Mouse (Mus musculus) midbrain, embryonic 15.5 days (tissue): ENCODE measurements around the gene Mob2. TPM values are rescaled to one million over a fixed set of nuclear protein-coding genes. Genes with fewer than 3 reads are reported as not detected.

Experiments
- ATAC-seq: fragments of 200-750 bp; cut with Nextera tagmentation; replicated peaks from 2 replicates; pipeline ENCODE4 v1.8.0; 2017; ENCODE audit warnings: moderate TSS enrichment
- H3K27ac ChIP-seq: fragments of 300-500 bp; sonication (generic); 2 replicates; pipeline ENCODE4 v1.5.1; 2015; ENCODE audit warnings: mild to moderate bottlenecking, inconsistent platforms
- H3K27me3 ChIP-seq: fragments of 300-500 bp; sonication (generic); replicated peaks from 2 replicates; pipeline ENCODE4 v1.6.1; 2015; ENCODE audit warnings: inconsistent platforms
- H3K36me3 ChIP-seq: fragments of 300-500 bp; sonication (generic); replicated peaks from 2 replicates; pipeline ENCODE4 v1.6.1; 2015; ENCODE audit warnings: inconsistent platforms
- H3K4me1 ChIP-seq: fragments of 300-500 bp; sonication (generic); 2 replicates; pipeline ENCODE4 v1.6.1; 2015; ENCODE audit warnings: inconsistent platforms
- H3K4me2 ChIP-seq: fragments of 300-500 bp; sonication (generic); 2 replicates; pipeline ENCODE4 v1.6.1; 2015; ENCODE audit warnings: inconsistent platforms, mild to moderate bottlenecking, moderate library complexity
- H3K4me3 ChIP-seq: fragments of 300-500 bp; sonication (generic); 2 replicates; pipeline ENCODE4 v1.5.1; 2015; ENCODE audit warnings: mild to moderate bottlenecking, inconsistent platforms
- H3K9ac ChIP-seq: fragments of 300-500 bp; sonication (generic); 2 replicates; pipeline ENCODE4 v1.6.1; 2015; ENCODE audit warnings: mild to moderate bottlenecking, inconsistent platforms
- H3K9me3 ChIP-seq: fragments of 300-500 bp; sonication (generic); 2 replicates; pipeline ENCODE4 v1.6.1; 2016; ENCODE audit warnings: inconsistent platforms
- WGBS: fragments of 180-500 bp; shearing (Covaris S2); methylation state at CpG from one replicate; pipeline ENCODE4 v1.1.7; 2015; ENCODE audit warnings: mixed read lengths; 5-methylcytosine and 5-hydroxymethylcytosine counted together
- polyA plus RNA-seq: library from polyadenylated mRNA; unstranded; fragments of >200 nt; fragmentation: Nextera tagmentation; extraction: Ambion mirVana; gene quantifications from 2 replicates; pipeline ENCODE4 v1.2.1, GENCODE M21; 2015

Gene Mob2
- polyA plus RNA-seq = 53.9 and 57.8 TPM in 2 replicates

DNA sequence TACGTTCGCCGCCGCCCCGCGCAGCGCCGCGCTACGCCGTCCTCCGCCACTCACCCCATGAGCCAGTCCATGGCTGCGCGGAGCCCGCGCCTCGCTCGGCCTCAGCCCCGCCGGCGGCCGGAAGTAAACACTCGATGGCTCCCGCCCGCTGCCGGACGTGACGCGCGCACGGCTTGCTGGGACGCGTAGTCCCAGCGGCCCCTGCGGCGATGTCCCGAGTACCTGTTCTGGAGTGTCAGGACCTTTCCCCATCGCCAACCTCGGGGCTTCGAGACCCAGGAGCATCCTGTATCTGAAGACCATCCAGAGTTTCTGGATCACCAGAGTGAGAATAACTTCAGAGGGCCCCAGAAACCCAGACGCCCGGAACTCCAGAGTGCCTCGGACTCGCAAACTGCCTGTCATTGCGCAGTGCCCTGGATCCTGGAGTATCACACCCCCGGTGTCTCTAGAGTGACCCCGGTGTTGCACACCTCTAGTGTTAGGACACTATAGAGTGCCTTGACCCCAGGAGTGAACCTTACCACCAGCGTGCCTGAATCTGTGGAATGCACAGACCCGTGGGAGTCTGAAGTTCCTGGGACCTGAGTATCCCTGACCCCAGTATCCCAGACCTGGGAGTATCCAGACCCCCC lies at the start of gene Mob2:
Gene Mob2 (minus strand): TSS at position 135 of the 635 bp plus-strand sequence.
- Histone ChIP-seq H3K27ac (peak within 1 kb of the TSS; percentile 81), H3K4me3 (peak within 1 kb of the TSS; percentile 99), H3K9ac (peak within 1 kb of the TSS; percentile 89), H3K9me3 (no peaks in the 10 kb centered on the region), H3K4me2 (peak within 1 kb of the TSS; percentile 96), H3K36me3 (no peaks in the 10 kb centered on the region), H3K27me3 (no peaks in the 10 kb centered on the region), H3K4me1 (peaks cover 21% of the 10 kb centered on the region)
- ATAC-seq = peak; percentile 97
- WGBS = under 1% methylated on average over 48 of the region's 49 CpGs

DNA sequence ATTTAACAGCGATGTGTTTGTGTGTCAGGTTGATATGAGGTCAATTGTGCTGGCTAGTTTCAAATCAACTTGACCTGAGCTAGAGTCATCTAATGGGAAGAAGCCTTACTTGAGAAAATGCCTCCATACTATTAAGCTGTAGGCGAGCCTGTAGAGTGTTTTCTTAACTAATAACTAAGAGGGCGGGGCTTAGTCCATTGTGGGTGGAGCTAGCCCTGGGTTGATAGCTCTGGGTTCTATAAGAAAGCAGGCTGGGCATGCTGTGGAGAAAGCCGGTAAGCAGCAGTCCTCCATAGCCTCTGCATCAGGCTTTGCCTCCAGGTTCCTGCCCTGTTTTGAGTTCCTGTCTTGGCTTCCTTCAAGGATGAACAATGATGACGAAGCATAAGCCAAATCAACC lies 43.9 kb upstream of the Mob2 start:
- no peaks in the 10 kb centered on the region for H3K4me1 ChIP-seq
- H3K36me3 ChIP-seq = no peaks in the 10 kb centered on the region
- no peaks in the 10 kb centered on the region for H3K27me3 ChIP-seq
- no peak overlapping the region for H3K4me2 ChIP-seq
- no peak overlapping the region for H3K4me3 ChIP-seq
- H3K27ac ChIP-seq = no peak overlapping the region
- WGBS = 63% methylated on average over 5 of the region's 5 CpGs
- no peaks in the 10 kb centered on the region for H3K9me3 ChIP-seq
- no peak overlapping the region for H3K9ac ChIP-seq
- ATAC-seq = no peak

DNA sequence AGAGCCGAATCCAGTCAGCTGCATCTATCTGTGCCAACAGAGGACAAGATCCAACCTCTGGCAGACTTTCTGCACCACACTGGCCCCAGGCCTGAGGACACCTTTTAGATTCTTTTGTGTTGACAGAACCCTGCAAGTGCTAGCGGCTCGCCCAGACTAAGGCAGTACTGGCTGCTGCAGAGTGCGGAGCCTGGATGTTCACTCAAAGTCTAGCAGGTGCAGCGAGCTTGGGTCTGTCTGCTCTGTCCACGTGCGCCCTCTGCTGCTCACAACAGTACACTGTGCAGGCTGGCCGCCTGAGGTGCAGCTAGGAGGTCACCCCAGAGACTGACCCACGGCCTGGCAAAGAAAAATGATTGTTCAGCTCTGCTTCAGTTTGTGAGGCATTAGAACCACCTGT lies 36.9 kb upstream of the Mob2 start:
- Histone ChIP-seq H3K9ac (no peak overlapping the region), H3K4me3 (no peak overlapping the region), H3K9me3 (no peaks in the 10 kb centered on the region), H3K4me1 (peaks cover 28% of the 10 kb centered on the region), H3K27ac (no peak overlapping the region), H3K27me3 (no peaks in the 10 kb centered on the region), H3K36me3 (no peaks in the 10 kb centered on the region), H3K4me2 (peak overlapping the region; percentile 18; the same call in 1 of the 2 replicates)
- 9% methylated on average over 9 of the region's 9 CpGs for whole genome bisulfite sequencing
- peak; percentile 58 for ATAC-seq

DNA sequence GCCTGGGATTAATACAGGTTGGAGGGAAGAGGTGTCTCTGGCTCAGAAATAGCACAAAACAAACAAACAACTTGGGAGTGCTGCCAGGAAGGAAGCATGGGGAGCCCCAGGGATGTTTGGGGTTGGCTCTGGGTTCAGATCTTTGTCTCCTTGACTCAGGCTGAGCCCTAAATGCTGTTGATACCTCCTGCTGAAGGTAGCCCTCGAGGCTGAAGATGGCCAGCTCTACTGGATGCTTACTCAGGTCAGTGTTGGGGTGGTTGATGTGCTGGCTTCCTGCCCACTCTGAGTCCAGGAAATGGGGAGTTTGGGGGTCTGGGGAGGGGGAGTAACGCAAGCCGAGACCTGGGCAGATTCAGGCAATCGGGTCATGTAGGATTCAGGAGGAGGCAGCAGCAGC lies 35.8 kb upstream of the Mob2 start:
- no peak overlapping the region; the same call in 1 of the 2 replicates for H3K9ac ChIP-seq
- no peaks in the 10 kb centered on the region for H3K27me3 ChIP-seq
- H3K4me3 ChIP-seq = peak overlapping the region; percentile 89; the same call in 1 of the 2 replicates
- H3K4me2 ChIP-seq = peak overlapping the region; percentile 91
- H3K27ac ChIP-seq = no peak overlapping the region
- H3K36me3 ChIP-seq = no peaks in the 10 kb centered on the region
- H3K9me3 ChIP-seq = no peaks in the 10 kb centered on the region
- H3K4me1 ChIP-seq = peaks cover 39% of the 10 kb centered on the region
- 69% methylated on average over 4 of the region's 4 CpGs for WGBS
- no peak for ATAC-seq

DNA sequence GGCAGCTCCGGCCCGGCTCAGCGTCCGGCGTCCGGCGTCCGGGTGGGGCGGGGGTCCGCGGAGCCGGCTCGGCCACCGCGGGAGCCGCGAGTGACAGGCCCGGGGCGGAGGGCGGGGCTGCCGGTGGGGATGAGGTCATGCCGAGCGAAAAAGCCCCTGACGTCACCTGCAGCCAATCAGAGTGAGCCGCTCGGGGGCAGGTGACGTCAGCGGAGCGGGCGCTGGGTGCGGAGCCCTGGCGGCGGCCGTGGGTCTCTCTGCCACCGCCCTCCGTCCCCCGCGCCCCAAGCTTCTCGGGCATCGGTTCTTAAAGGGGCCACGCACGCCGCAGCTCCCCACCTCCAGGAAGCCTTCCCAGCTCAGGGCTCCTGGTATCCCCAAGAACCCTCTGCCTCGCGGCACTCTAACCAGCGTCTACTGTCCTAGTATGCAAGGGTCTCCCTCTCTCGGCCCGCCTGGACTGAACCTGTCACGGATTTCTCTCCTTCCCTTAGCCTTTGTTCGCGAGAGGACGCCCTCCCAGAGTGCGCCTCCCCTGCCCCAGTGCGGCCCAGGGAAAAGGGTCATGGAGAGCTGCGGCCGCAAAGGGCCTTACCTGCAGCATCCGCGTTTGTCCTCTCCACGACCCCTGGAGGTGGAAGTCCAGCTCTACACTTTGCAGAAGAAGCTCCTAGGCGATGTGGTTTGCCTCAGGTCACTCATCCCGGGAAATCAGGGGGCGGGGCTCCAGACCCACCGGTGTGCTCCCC lies 34.5 kb upstream of the Mob2 start, which contains the start of gene Dusp8:
Gene Dusp8 (minus strand): TSS at position 661 of the 749 bp plus-strand sequence.
- H3K9me3 ChIP-seq = no peaks in the 10 kb centered on the region
- no peaks in the 10 kb centered on the region for H3K36me3 ChIP-seq
- H3K4me3 ChIP-seq = peak within 1 kb of the TSS; percentile 89
- whole genome bisulfite sequencing = under 1% methylated on average over 63 of the region's 63 CpGs
- H3K4me1 ChIP-seq = peaks cover 52% of the 10 kb centered on the region
- H3K9ac ChIP-seq = peak within 1 kb of the TSS; percentile 98
- ATAC-seq = peak; percentile 77
- peak within 1 kb of the TSS; percentile 91 for H3K4me2 ChIP-seq
- peak within 1 kb of the TSS; percentile 97 for H3K27ac ChIP-seq
- no peaks in the 10 kb centered on the region for H3K27me3 ChIP-seq

DNA sequence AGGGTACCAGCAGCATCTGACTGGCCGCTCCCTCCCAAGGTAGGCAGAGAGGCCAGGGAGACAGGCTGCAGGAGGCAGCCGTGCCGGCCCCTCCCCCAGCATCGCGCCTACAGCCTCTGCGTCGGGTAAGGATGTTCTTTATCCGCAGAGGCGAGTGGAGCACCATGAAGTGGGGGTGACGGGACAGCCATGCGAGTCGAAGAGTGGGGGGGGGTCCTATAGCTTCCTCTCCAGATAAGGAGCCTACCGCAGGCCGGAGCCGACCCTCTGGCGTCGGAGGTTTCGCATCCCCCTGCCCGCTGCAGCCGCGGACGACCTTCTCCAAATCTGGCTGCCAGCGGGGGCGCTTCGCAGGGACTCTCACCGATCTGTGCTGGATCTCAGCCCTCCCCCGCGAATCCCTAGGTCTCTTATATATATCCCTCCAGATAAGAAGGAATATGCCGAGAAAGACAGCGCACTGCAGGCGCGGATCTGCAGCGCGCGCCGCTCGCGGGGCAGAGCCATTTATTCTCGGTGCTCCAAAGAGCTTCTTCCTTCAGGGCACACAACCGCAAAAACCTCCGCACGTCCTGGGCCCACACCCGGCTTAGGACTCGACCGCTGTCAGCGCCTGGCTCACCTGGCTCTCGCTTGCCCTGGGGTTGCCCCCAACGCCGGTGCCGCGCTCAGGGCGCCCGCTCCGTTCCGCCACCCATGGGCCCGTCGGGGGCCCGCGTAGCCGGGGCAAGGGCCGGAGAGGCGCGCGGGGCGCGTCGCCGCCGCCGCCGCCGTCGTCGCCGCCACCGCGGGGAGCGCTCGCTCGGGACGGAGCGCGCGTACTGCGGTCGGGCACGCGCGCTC lies 33.7 kb upstream of the Mob2 start:
- H3K27ac ChIP-seq = peak overlapping the region; percentile 97
- peak; percentile 31 for ATAC-seq
- peak overlapping the region; percentile 91 for H3K4me2 ChIP-seq
- peak overlapping the region; percentile 89 for H3K4me3 ChIP-seq
- H3K4me1 ChIP-seq = peaks cover 61% of the 10 kb centered on the region
- H3K27me3 ChIP-seq = no peaks in the 10 kb centered on the region
- peak overlapping the region; percentile 98 for H3K9ac ChIP-seq
- under 1% methylated on average over 85 of the region's 89 CpGs for WGBS
- no peaks in the 10 kb centered on the region for H3K9me3 ChIP-seq
- H3K36me3 ChIP-seq = no peaks in the 10 kb centered on the region

DNA sequence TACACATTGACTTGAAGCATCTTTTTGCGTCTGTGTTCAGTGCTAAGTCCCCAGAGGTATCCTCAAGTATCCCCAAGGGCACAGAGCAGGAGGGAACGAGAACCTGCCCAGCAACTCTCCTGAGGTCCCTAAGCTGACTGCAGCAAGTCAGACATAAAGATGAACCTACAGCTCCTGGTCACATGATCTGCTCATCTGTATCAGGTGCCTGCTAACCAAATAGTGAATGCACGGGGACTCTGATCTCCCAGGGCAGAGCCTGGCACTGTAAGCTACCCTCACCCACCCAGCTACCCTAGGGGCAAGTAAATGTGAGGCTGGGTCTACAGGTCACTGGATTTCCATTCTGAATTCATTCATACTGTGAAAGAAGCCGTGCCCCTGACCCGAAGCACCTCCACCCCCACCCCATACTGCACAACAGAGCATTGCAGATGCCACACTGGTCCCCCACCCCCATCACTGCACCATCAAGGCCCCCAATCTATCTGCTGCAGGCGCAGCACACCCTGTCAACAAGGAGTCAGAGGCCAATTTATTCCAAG lies 32.9 kb upstream of the Mob2 start:
- Histone ChIP-seq H3K4me2 (peak overlapping the region; percentile 91), H3K27me3 (no peaks in the 10 kb centered on the region), H3K4me1 (peaks cover 68% of the 10 kb centered on the region), H3K4me3 (peak overlapping the region; percentile 89), H3K36me3 (no peaks in the 10 kb centered on the region), H3K9ac (peak overlapping the region; percentile 98), H3K27ac (peak overlapping the region; percentile 97), H3K9me3 (no peaks in the 10 kb centered on the region)
- ATAC-seq = no peak
- 15% methylated on average over 6 of the region's 6 CpGs for WGBS

DNA sequence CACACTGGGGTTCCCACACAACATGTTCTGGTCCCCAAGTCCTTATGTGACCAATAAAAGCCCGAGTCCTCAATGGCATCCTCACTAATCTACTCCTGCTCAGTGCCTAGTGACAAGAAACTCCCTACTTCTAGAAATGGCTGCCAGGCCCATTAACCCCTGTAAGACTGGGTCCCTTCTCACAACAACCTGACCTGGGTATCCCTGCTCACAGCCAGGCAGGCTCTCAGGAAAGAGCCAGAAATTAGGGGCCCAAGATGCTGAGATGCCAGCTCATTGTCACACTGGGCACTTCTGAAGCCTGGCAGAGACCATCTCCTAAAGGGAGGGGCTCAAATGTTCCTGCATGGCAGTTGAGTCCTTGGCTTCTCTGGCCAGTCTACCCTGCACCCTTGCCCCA lies 32.1 kb upstream of the Mob2 start:
- peaks cover 3% of the 10 kb centered on the region for H3K36me3 ChIP-seq
- peaks cover 76% of the 10 kb centered on the region for H3K4me1 ChIP-seq
- peak overlapping the region; percentile 78 for H3K27ac ChIP-seq
- H3K4me2 ChIP-seq = peak overlapping the region; percentile 91
- ATAC-seq = no peak
- peak overlapping the region; percentile 89 for H3K4me3 ChIP-seq
- H3K9ac ChIP-seq = peak overlapping the region; percentile 98
- H3K9me3 ChIP-seq = no peaks in the 10 kb centered on the region
- WGBS = 54% methylated on average over 1 of the region's 1 CpGs
- H3K27me3 ChIP-seq = no peaks in the 10 kb centered on the region

DNA sequence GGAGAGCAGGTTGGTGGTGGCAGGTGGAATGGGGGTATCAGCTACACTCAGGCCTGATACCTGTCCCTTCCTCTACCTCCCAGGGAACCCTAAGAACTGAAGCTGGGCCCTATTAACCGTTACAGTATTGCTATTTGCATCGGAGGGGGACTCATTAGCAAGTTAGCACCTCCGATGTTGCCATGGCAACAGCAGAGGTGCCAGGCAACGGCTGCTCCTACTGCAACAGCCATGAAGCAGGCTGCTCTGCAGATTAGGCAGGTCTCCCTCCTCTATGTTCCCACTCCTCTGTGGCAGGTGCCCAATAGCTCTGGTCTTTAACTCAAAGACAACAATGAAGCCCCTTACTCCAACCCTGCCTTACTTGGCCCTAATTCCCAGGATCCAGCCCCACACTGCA lies 31.0 kb upstream of the Mob2 start:
- H3K4me1 ChIP-seq = peaks cover 73% of the 10 kb centered on the region
- 2% methylated on average over 4 of the region's 4 CpGs for WGBS
- H3K4me3 ChIP-seq = peak overlapping the region; percentile 89
- H3K9me3 ChIP-seq = no peaks in the 10 kb centered on the region
- peak overlapping the region; percentile 98 for H3K9ac ChIP-seq
- H3K27me3 ChIP-seq = no peaks in the 10 kb centered on the region
- peak; percentile 35 for ATAC-seq
- H3K36me3 ChIP-seq = peaks cover 14% of the 10 kb centered on the region
- peak overlapping the region; percentile 91 for H3K4me2 ChIP-seq
- peak overlapping the region; percentile 78 for H3K27ac ChIP-seq

DNA sequence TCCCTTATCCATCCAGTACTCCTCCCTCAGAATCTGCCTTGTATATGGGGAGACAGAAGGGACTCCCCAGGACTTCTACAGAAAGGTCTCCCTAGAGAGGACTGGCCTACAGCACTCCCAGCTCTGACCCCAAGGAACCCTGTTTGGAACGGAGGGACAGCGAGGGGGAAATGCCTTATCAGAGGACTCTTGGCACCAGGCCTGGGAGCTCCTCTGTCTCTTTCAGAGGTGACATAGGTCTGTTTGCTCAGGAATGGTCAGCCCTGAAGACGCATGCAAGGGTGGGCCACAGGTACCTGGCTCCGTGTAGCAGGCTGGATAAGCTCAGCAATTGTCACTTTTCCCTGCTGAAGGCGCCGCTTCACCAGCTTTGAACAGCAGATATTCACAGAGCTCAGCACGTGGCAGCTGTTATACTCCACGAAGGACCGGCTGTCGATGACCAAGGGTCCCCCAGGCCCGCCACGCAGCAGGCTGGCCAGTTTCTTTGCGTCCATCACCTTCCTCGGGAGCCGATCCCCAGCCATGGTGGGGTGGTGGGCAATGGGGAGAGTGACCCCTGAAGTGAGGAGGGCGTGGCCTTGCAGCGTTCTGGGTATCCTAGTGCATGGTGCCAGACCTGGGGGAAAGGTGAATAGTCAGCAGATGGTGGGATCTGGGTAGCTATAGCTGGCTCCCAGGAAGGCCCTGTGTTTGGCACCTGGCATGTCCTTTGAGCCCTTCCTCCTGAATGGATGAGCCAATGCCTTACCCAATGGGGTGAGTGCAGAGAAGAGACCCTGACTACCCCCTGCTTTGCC lies 29.0 kb upstream of the Mob2 start:
- H3K36me3 ChIP-seq = peaks cover 29% of the 10 kb centered on the region
- H3K9ac ChIP-seq = peak overlapping the region; percentile 16; the same call in 1 of the 2 replicates
- peak overlapping the region; percentile 91 for H3K4me2 ChIP-seq
- H3K27ac ChIP-seq = peak overlapping the region; percentile 77
- H3K4me1 ChIP-seq = peaks cover 66% of the 10 kb centered on the region
- H3K4me3 ChIP-seq = no peak overlapping the region
- H3K27me3 ChIP-seq = no peaks in the 10 kb centered on the region
- no peaks in the 10 kb centered on the region for H3K9me3 ChIP-seq
- no peak for ATAC-seq
- WGBS = 56% methylated on average over 17 of the region's 17 CpGs

DNA sequence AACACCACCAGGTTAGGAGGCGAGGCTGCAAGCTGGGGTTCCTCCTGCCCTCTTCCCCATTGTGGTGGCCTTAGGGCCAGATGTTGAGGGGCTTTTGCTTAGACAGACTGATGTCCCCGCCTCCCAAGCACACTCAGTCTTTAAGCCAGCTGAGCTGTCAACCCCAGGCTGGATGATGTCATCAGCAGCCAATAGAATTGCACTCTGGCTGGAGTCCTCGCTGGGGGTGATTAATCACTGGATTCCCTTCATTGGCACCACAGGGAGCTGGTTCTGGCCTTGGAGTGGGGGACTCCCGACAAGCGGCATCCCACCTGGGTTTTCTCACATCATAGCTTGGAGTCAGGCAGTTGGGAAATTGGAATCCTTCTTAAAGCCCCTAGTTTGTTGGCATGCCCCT lies 28.0 kb upstream of the Mob2 start:
- WGBS = 2% methylated on average over 5 of the region's 5 CpGs
- Histone ChIP-seq H3K4me2 (peak overlapping the region; percentile 91), H3K27me3 (no peaks in the 10 kb centered on the region), H3K4me1 (peaks cover 71% of the 10 kb centered on the region), H3K27ac (peak overlapping the region; percentile 77), H3K9me3 (no peaks in the 10 kb centered on the region), H3K4me3 (0 out of 2 replicates have a peak overlapping the region, but pooled peaks have one; percentile 0), H3K9ac (0 out of 2 replicates have a peak overlapping the region, but pooled peaks have one; percentile 25), H3K36me3 (peaks cover 39% of the 10 kb centered on the region)
- peak; percentile 55 for ATAC-seq
